Mouse (Mus musculus) MEL (cell line): ENCODE results near the gene Nek8. TPM values are rescaled to one million over a fixed set of nuclear protein-coding genes. Genes with fewer than 3 reads are reported as not detected.

Source experiments
- DNase-seq: peaks from one replicate; pipeline ENCODE4 v3.0.0; 2011; ENCODE audit warnings: low read depth, low spot score
- H3K27ac ChIP-seq: 2 replicates; pipeline ENCODE4 v1.5.1; 2012; ENCODE audit warnings: low read depth, mild to moderate bottlenecking, control low read depth, low read length, moderate library complexity; ENCODE audit not compliant: control insufficient read depth
- H3K27me3 ChIP-seq, 2 experiments: fragments of 150-350 bp in 1 of 2; sonication (generic) in 1 of 2; 2 replicates each; pipeline ENCODE4 v1.6.1; 2012; ENCODE audit warnings: low read length in 2 of 2, mild to moderate bottlenecking in 2 of 2, improper control_type of control experiment in 1 of 2, moderate library complexity in 1 of 2; ENCODE audit not compliant: insufficient read depth in 2 of 2, control insufficient read depth in 1 of 2
- H3K36me3 ChIP-seq, 2 experiments: 2 replicates each; pipeline ENCODE4 v1.6.1; 2012 to 2014; ENCODE audit warnings: low read length in 2 of 2, improper control_type of control experiment in 1 of 2, inconsistent platforms in 1 of 2, mild to moderate bottlenecking in 1 of 2; ENCODE audit not compliant: insufficient read depth in 2 of 2, control insufficient read depth in 1 of 2
- H3K4me1 ChIP-seq, 2 experiments: fragments of 150-350 bp in 1 of 2; sonication (generic) in 1 of 2; 2 replicates each; pipeline ENCODE4 v1.6.1; 2012; ENCODE audit warnings: low read length in 2 of 2, improper control_type of control experiment in 1 of 2, mild to moderate bottlenecking in 1 of 2; ENCODE audit not compliant: insufficient read depth in 2 of 2, control insufficient read depth in 1 of 2
- H3K4me3 ChIP-seq, 2 experiments: fragments of 150-350 bp in 1 of 2; sonication (generic) in 1 of 2; 2 replicates each; pipeline ENCODE4 v1.5.1; 2012; ENCODE audit warnings: low read depth in 2 of 2, low read length in 2 of 2, mild to moderate bottlenecking in 2 of 2, moderate library complexity in 2 of 2, control low read depth in 1 of 2, improper control_type of control experiment in 1 of 2; ENCODE audit not compliant: control insufficient read depth in 1 of 2, insufficient read depth in 1 of 2
- H3K79me2 ChIP-seq: 2 replicates; pipeline ENCODE4 v1.6.1; 2012; ENCODE audit warnings: mild to moderate bottlenecking, low read length, moderate library complexity; ENCODE audit not compliant: control insufficient read depth, poor library complexity, insufficient read depth
- H3K9ac ChIP-seq: 2 replicates; pipeline ENCODE4 v1.6.1; 2012; ENCODE audit warnings: low read depth, mild to moderate bottlenecking, control low read depth, low read length, moderate library complexity; ENCODE audit not compliant: control insufficient read depth, poor library complexity, severe bottlenecking
- H3K9me3 ChIP-seq: fragments of 150-350 bp; sonication (generic); replicated peaks from 2 replicates; pipeline ENCODE4 v1.6.1; 2012; ENCODE audit warnings: mild to moderate bottlenecking, low read length, improper control_type of control experiment, moderate library complexity; ENCODE audit not compliant: insufficient read depth
- BHLHE40 ChIP-seq: IDR thresholded peaks from 2 replicates; pipeline ENCODE4 v1.6.1; 2012; ENCODE audit warnings: low read depth, mild to moderate bottlenecking, inconsistent platforms, low read length, improper control_type of control experiment, borderline replicate concordance
- CHD1 ChIP-seq: IDR thresholded peaks from 2 replicates; pipeline ENCODE4 v1.6.1; 2012; ENCODE audit warnings: low read depth, mild to moderate bottlenecking, inconsistent platforms, low read length, improper control_type of control experiment
- CHD2 ChIP-seq: IDR thresholded peaks from 2 replicates; pipeline ENCODE4 v1.6.1; 2011; ENCODE audit warnings: low read length, improper control_type of control experiment
- CTCF ChIP-seq, 3 experiments: IDR thresholded peaks in 2 of 3; conservative IDR thresholded peaks in 1 of 3; 2 replicates each; pipeline ENCODE4 v1.5.1; 2011 to 2012; ENCODE audit warnings: low read length in 3 of 3, low read depth in 2 of 3, mild to moderate bottlenecking in 2 of 3, improper control_type of control experiment in 1 of 3, inconsistent platforms in 1 of 3, mixed read lengths in 1 of 3, moderate library complexity in 1 of 3; ENCODE audit not compliant: control insufficient read depth in 1 of 3, insufficient read depth in 1 of 3, poor library complexity in 1 of 3, severe bottlenecking in 1 of 3
- EP300 ChIP-seq, 2 experiments: IDR thresholded peaks; 2 replicates each; pipeline ENCODE4 v1.6.1; 2011; ENCODE audit warnings: improper control_type of control experiment in 2 of 2, low read length in 2 of 2, low read depth in 1 of 2, mild to moderate bottlenecking in 1 of 2
- ETS1 ChIP-seq: IDR thresholded peaks from 2 replicates; pipeline ENCODE4 v1.6.1; 2012; ENCODE audit warnings: low read depth, mild to moderate bottlenecking, inconsistent platforms, low read length, improper control_type of control experiment, moderate library complexity
- HCFC1 ChIP-seq: IDR thresholded peaks from 2 replicates; pipeline ENCODE4 v1.6.1; 2012; ENCODE audit warnings: low read depth, mild to moderate bottlenecking, inconsistent platforms, low read length, improper control_type of control experiment, moderate library complexity
- JUND ChIP-seq: IDR thresholded peaks from 2 replicates; pipeline ENCODE4 v1.6.1; 2011; ENCODE audit warnings: low read depth, mild to moderate bottlenecking, improper control_type of control experiment, low read length
- MAFK ChIP-seq: IDR thresholded peaks from 2 replicates; pipeline ENCODE4 v1.6.1; 2011; ENCODE audit warnings: low read depth, mild to moderate bottlenecking, low read length, improper control_type of control experiment, borderline replicate concordance
- MEF2A ChIP-seq: IDR thresholded peaks from 2 replicates; pipeline ENCODE4 v1.6.1; 2014; ENCODE audit warnings: low read depth, mild to moderate bottlenecking, inconsistent platforms, low read length, improper control_type of control experiment; ENCODE audit not compliant: poor library complexity, insufficient replicate concordance, severe bottlenecking; ENCODE audit errors: extremely low read depth
- MYB ChIP-seq: IDR thresholded peaks from 2 replicates; pipeline ENCODE4 v1.6.1; 2011; ENCODE audit warnings: mild to moderate bottlenecking, low read depth, low read length, improper control_type of control experiment
- MYC ChIP-seq: IDR thresholded peaks from 2 replicates; pipeline ENCODE4 v1.6.1; 2011; ENCODE audit warnings: low read depth, mild to moderate bottlenecking, low read length, improper control_type of control experiment, moderate library complexity
- NELFE ChIP-seq: IDR thresholded peaks from 2 replicates; pipeline ENCODE4 v1.6.1; 2011; ENCODE audit warnings: low read depth, low read length, improper control_type of control experiment
- NRF1 ChIP-seq: IDR thresholded peaks from 2 replicates; pipeline ENCODE4 v1.6.1; 2014; ENCODE audit warnings: low read depth, mild to moderate bottlenecking, inconsistent platforms, low read length, improper control_type of control experiment, moderate library complexity; ENCODE audit not compliant: poor library complexity, insufficient read depth, severe bottlenecking
- POLR2A ChIP-seq, 2 experiments: IDR thresholded peaks; 2 replicates each; pipeline ENCODE4 v1.6.1; 2011 to 2012; ENCODE audit warnings: low read length in 2 of 2, mild to moderate bottlenecking in 2 of 2, control low read depth in 1 of 2, improper control_type of control experiment in 1 of 2, low read depth in 1 of 2, moderate library complexity in 1 of 2; ENCODE audit not compliant: control insufficient read depth in 1 of 2, insufficient read depth in 1 of 2, poor library complexity in 1 of 2
- POLR2AphosphoS2 ChIP-seq: IDR thresholded peaks from 2 replicates; pipeline ENCODE4 v1.6.1; 2011; ENCODE audit warnings: low read length, improper control_type of control experiment
- RAD21 ChIP-seq: IDR thresholded peaks from 2 replicates; pipeline ENCODE4 v1.6.1; 2011; ENCODE audit warnings: mild to moderate bottlenecking, low read depth, low read length, improper control_type of control experiment
- SIN3A ChIP-seq: IDR thresholded peaks from 2 replicates; pipeline ENCODE4 v1.6.1; 2012; ENCODE audit warnings: low read length, improper control_type of control experiment, inconsistent platforms
- TAL1 ChIP-seq: IDR thresholded peaks from 2 replicates; pipeline ENCODE4 v1.6.1; 2012; ENCODE audit warnings: mild to moderate bottlenecking, inconsistent platforms, low read length, moderate library complexity, mixed read lengths
- TBP ChIP-seq: IDR thresholded peaks from 2 replicates; pipeline ENCODE4 v1.8.0; 2011; ENCODE audit warnings: low read depth, low read length, improper control_type of control experiment
- TCF12 ChIP-seq: IDR thresholded peaks from 2 replicates; pipeline ENCODE4 v1.6.1; 2014; ENCODE audit warnings: low read depth, mild to moderate bottlenecking, inconsistent platforms, low read length, improper control_type of control experiment, moderate library complexity
- UBTF ChIP-seq: IDR thresholded peaks from 2 replicates; pipeline ENCODE4 v1.6.1; 2012; ENCODE audit warnings: low read depth, mild to moderate bottlenecking, inconsistent platforms, low read length, improper control_type of control experiment, moderate library complexity, borderline replicate concordance; ENCODE audit not compliant: insufficient read depth
- USF1 ChIP-seq: IDR thresholded peaks from 2 replicates; pipeline ENCODE4 v1.6.1; 2014; ENCODE audit warnings: low read depth, mild to moderate bottlenecking, inconsistent platforms, low read length, improper control_type of control experiment, moderate library complexity
- USF2 ChIP-seq, 2 experiments: IDR thresholded peaks; 2 replicates each; pipeline ENCODE4 v1.6.1; 2011 to 2012; ENCODE audit warnings: improper control_type of control experiment in 2 of 2, low read length in 2 of 2, borderline replicate concordance in 1 of 2, inconsistent platforms in 1 of 2, low read depth in 1 of 2, mild to moderate bottlenecking in 1 of 2; ENCODE audit not compliant: insufficient read depth in 1 of 2
- ZC3H11A ChIP-seq: IDR thresholded peaks from 2 replicates; pipeline ENCODE4 v1.6.1; 2012; ENCODE audit warnings: low read depth, mild to moderate bottlenecking, inconsistent platforms, low read length, improper control_type of control experiment
- ZNF384 ChIP-seq: IDR thresholded peaks from 2 replicates; pipeline ENCODE4 v1.6.1; 2012; ENCODE audit warnings: low read depth, mild to moderate bottlenecking, inconsistent platforms, low read length, improper control_type of control experiment
- polyA plus RNA-seq, 2 experiments: library from polyadenylated mRNA; stranded (reverse) in 1 of 2; unstranded in 1 of 2; fragments of >175 nt in 1 of 2; fragments of >200 nt in 1 of 2; gene quantifications; 2 replicates each; pipeline versions ENCODE4 v1.2.1 to v1.2.4; 2012; ENCODE audit warnings: low replicate concordance in 2 of 2, low read depth in 1 of 2; ENCODE audit not compliant: insufficient read length in 2 of 2, insufficient read depth in 1 of 2, missing spikeins in 1 of 2
- total RNA-seq: library from RNA; depleted of rRNA; stranded (reverse); fragments of 300-350 nt; gene quantifications from 2 replicates; pipeline ENCODE4 v1.2.3, GENCODE M21; 2012

Gene Nek8
- total and polyA plus RNA-seq, 3 experiments, result 7.5 to 10.1 TPM; not detected in 1

DNA sequence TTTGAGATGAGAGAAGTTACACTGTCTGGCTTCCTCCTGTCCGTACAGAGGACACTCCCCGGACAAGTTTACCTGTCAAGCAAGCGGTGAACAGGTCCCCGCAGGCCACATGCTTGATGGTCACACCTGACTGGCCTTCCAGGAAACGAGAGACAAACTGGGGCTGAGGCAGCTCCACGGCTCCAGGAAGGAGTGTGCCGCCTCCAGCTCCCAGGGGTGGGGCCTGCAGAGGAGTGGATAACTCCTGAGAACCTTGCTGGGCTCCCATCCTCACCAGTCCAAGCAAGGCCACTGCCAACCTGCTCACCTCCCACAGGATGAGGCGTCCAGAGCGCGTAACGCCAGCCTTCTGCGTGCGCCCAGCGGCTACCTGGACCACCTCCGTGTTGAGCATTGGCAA is 6.2 kb downstream of the Nek8 start:
- H3K9me3 ChIP-seq, result no peaks in the 10 kb centered on the region
- H3K79me2 ChIP-seq, result no peaks in the 10 kb centered on the region; the same call in 1 of the 2 replicates
- TF ChIP-seq POLR2AphosphoS2, result no peak
- no peak for TF ChIP-seq ZC3H11A
- no peak for TF ChIP-seq NELFE
- TF ChIP-seq TBP, result no peak
- TF ChIP-seq CTCF (IDR thresholded peaks at IDR 0.05 in 2 of 3, conservative IDR thresholded peaks at IDR 0.05 in 1 of 3; ENCODE audit: control insufficient read depth in 1 of 3, insufficient read depth in 1 of 3, low read depth in 2 of 3, low read length in 3 of 3, poor library complexity in 1 of 3, severe bottlenecking in 1 of 3), result no peak
- TF ChIP-seq ZNF384, result no peak
- TF ChIP-seq MYB, result no peak
- no peak for TF ChIP-seq USF1
- TF ChIP-seq SIN3A, result no peak
- TF ChIP-seq BHLHE40, result no peak
- no peak for TF ChIP-seq TCF12
- TF ChIP-seq CHD1, result no peak
- TF ChIP-seq RAD21, result no peak
- no peak for TF ChIP-seq JUND
- no peak for TF ChIP-seq USF2 (IDR thresholded peaks at IDR 0.05; ENCODE audit: borderline replicate concordance in 1 of 2, insufficient read depth in 1 of 2, low read depth in 1 of 2, low read length in 2 of 2)
- no peak overlapping the region for H3K9ac ChIP-seq
- no peaks in the 10 kb centered on the region for H3K27me3 ChIP-seq
- no peak for DNase-seq
- H3K4me1 ChIP-seq, result peaks cover 20 to 33% of the 10 kb centered on the region in 2 experiments
- no peak overlapping the region for H3K27ac ChIP-seq
- H3K4me3 ChIP-seq, result no peak overlapping the region
- peaks cover 0 to 21% of the 10 kb centered on the region in 2 experiments; a peak in 2 of 4 replicates for H3K36me3 ChIP-seq

DNA sequence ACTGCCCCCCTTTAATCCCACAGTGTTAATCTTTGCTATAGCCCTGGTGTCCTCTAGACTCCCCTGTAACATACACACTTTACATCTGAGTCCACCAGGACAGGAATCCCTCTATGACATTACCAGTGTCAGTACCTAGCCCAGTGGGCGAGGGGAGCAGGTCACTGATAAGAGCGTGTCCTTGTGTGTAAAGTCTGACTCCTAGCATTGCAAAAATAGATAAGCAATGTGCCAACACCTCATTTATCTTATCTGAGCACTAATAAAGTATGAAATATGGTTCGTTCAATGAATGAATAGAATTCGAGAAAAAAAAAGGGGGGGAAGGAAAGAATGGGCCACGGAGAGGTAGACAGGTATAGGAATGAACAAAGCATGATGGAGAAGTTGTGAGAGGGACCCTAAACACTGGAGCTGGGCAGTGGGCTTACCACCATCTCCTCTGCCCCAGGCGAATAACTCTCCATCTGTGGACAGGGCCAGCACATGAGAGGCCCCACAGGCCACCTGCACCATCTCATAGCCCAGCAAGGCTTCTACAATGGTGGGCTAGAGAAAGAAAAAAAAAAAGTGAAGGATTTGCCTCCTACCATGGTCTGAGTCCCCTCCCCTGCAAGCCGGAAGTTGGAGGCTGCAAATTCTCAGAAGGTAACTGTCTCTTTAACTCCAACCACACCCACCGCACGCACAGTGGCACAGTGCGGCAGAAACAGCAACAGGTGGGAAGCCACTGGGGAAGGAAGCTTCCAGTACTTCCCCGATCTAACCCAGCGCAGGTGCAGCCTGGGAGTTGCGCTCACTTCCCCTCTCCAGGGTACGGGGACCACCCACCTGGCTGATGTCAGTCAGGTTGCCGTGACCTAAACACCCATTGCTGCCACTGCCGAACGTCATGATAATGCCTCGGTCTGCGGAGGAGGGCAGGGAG is 7.7 kb downstream of the Nek8 start:
- H3K4me3 ChIP-seq, result peak overlapping the region; percentile 48 to 70
- peaks cover 20 to 37% of the 10 kb centered on the region in 2 experiments for H3K4me1 ChIP-seq
- H3K9ac ChIP-seq, result peak overlapping the region; percentile 58
- peak; percentile 83 for DNase-seq
- H3K36me3 ChIP-seq, result peaks cover 0 to 21% of the 10 kb centered on the region in 2 experiments; a peak in 2 of 4 replicates
- peak overlapping the region; percentile 72 for H3K27ac ChIP-seq
- no peaks in the 10 kb centered on the region for H3K9me3 ChIP-seq
- H3K27me3 ChIP-seq, result no peaks in the 10 kb centered on the region
- peaks cover 13% of the 10 kb centered on the region for H3K79me2 ChIP-seq
- TF ChIP-seq MYC, result peak; percentile 68; the same call in 1 of the 2 replicates
- peak; percentile 37; the same call in 1 of the 2 replicates for TF ChIP-seq NRF1
- TF ChIP-seq MAFK, result peak; percentile 76; the same call in 1 of the 2 replicates
- peak; percentile 76 for TF ChIP-seq HCFC1
- peak; percentile 95 for TF ChIP-seq EP300 (IDR thresholded peaks at IDR 0.05; ENCODE audit: low read depth in 1 of 2, low read length in 2 of 2)
- TF ChIP-seq USF2 (IDR thresholded peaks at IDR 0.05; ENCODE audit: borderline replicate concordance in 1 of 2, insufficient read depth in 1 of 2, low read depth in 1 of 2, low read length in 2 of 2), result no peak
- no peak for TF ChIP-seq MEF2A
- TF ChIP-seq TBP, result no peak
- TF ChIP-seq SIN3A, result peak; percentile 91
- TF ChIP-seq MYB, result 0 out of 2 replicates have a peak, but pooled peaks have one; percentile 17
- peak; percentile 91 for TF ChIP-seq ETS1
- peak; percentile 70 for TF ChIP-seq TAL1
- TF ChIP-seq POLR2A (IDR thresholded peaks at IDR 0.05; ENCODE audit: control insufficient read depth in 1 of 2, insufficient read depth in 1 of 2, low read depth in 1 of 2, low read length in 2 of 2, poor library complexity in 1 of 2), result peak in 1 of 2 experiments; percentile 51; a peak in 2 of 4 replicates
- peak; percentile 35; the same call in 1 of the 2 replicates for TF ChIP-seq CHD2
- peak; percentile 5 for TF ChIP-seq NELFE
- TF ChIP-seq CHD1, result peak; percentile 61; the same call in 1 of the 2 replicates
- no peak for TF ChIP-seq POLR2AphosphoS2
- no peak for TF ChIP-seq CTCF (IDR thresholded peaks at IDR 0.05 in 2 of 3, conservative IDR thresholded peaks at IDR 0.05 in 1 of 3; ENCODE audit: control insufficient read depth in 1 of 3, insufficient read depth in 1 of 3, low read depth in 2 of 3, low read length in 3 of 3, poor library complexity in 1 of 3, severe bottlenecking in 1 of 3)
- TF ChIP-seq JUND, result no peak
- TF ChIP-seq UBTF, result no peak
